Mouse (Mus musculus) embryonic fibroblast, embryonic 13.5 days (primary cell): ENCODE data around the gene Eif3l.

ENCODE experiments used
- CTCF ChIP-seq: IDR thresholded peaks from 2 replicates; pipeline ENCODE4 v1.5.1; 2011; ENCODE audit warnings: mild to moderate bottlenecking, control low read depth, low read length, moderate library complexity, borderline replicate concordance; ENCODE audit not compliant: insufficient read depth
- POLR2A ChIP-seq: IDR thresholded peaks from 2 replicates; pipeline ENCODE4 v1.6.1; 2011; ENCODE audit warnings: low read depth, mild to moderate bottlenecking, control low read depth, low read length, moderate library complexity

DNA sequence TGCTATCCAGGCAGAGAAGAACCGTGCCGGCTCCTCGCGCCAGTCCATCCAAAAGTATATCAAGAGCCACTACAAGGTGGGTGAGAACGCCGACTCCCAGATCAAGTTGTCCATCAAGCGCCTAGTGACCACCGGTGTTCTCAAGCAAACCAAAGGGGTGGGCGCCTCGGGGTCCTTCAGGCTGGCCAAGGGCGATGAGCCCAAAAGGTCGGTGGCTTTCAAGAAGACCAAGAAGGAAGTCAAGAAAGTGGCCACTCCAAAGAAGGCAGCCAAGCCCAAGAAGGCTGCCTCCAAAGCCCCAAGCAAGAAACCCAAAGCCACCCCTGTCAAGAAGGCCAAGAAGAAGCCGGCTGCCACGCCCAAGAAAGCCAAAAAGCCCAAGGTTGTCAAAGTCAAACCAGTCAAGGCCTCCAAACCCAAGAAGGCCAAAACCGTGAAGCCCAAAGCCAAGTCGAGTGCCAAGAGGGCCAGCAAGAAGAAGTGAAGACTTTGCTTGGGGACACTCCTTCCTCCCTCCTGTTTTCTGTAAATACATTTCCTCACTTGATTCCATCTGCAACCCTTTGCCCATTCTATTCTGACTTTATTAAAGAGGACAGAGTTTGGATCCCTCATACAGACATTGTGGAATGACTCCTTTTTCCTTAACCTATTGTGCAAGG, 46.0 kb upstream of the Eif3l start:
- TF ChIP-seq CTCF (no peak), POLR2A (peak; percentile 7; the same call in 1 of the 2 replicates)
